Mouse (Mus musculus): ENCODE measurements around the gene Gm28048. TPM values are rescaled to one million over a fixed set of nuclear protein-coding genes. Genes with fewer than 3 reads are reported as not detected.

Gm28048 gene
- polyA plus RNA-seq, 1 experiment from 2014 or later = 14.5 TPM

DNA sequence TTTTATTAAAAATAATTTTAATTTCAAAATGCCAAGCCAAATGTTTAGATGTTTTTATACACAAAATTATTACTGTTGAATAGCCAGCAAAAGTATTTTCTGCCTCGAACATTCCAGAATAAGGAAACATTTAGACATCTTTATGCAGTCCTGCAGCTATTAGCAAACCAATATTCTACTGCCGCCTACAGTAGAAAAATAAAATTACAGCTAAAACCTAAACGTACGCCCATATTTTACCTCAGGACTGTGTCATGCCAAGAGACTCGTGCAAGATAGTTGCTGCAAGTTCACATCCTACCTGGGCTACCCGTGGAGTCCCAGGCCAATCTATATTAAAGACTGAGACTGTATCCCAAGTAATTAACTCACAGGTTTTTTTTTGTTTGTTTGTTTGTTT lies 12.4 kb downstream of the Gm28048 start:
- H3K4me3 ChIP-seq (replicated peaks; ENCODE audit: low read length) = no peak overlapping the region
- 57% methylated on average over 6 of the region's 6 CpGs for WGBS
- no peak overlapping the region for H3K27ac ChIP-seq (ENCODE audit: low read length)
- no peak overlapping the region for H3K9ac ChIP-seq (ENCODE audit: low read length)
- peaks cover 3% of the 10 kb centered on the region; the same call in 1 of the 2 replicates for H3K36me3 ChIP-seq (ENCODE audit: control insufficient read depth, insufficient read depth, low read length)
- H3K4me2 ChIP-seq (ENCODE audit: low read depth, low read length) = no peak overlapping the region
- H3K4me1 ChIP-seq (ENCODE audit: control insufficient read depth, insufficient read depth, low read length) = no peaks in the 10 kb centered on the region
- peaks cover 27% of the 10 kb centered on the region for H3K9me3 ChIP-seq (replicated peaks; ENCODE audit: control insufficient read depth, low read length)
- no peaks in the 10 kb centered on the region for H3K27me3 ChIP-seq (ENCODE audit: control insufficient read depth, insufficient read depth, low read length)
- ATAC-seq (ENCODE audit: insufficient read depth, low FRiP score) = no peak

GRCm38 (mm10) chr11:22965503-22965902 lies 16.4 kb downstream of the Gm28048 start:
- Histone ChIP-seq H3K36me3 (ENCODE audit: control insufficient read depth, insufficient read depth, low read length) (no peaks in the 10 kb centered on the region), H3K9ac (ENCODE audit: low read length) (no peak overlapping the region), H3K4me3 (replicated peaks; ENCODE audit: low read length) (no peak overlapping the region), H3K9me3 (replicated peaks; ENCODE audit: control insufficient read depth, low read length) (peaks cover 7% of the 10 kb centered on the region; the same call in 1 of the 2 replicates), H3K4me1 (ENCODE audit: control insufficient read depth, insufficient read depth, low read length) (no peaks in the 10 kb centered on the region), H3K27me3 (ENCODE audit: control insufficient read depth, insufficient read depth, low read length) (no peaks in the 10 kb centered on the region), H3K27ac (ENCODE audit: low read length) (no peak overlapping the region), H3K4me2 (ENCODE audit: low read depth, low read length) (no peak overlapping the region)
- 83% methylated on average over 4 of the region's 4 CpGs for WGBS
- ATAC-seq (ENCODE audit: insufficient read depth, low FRiP score) = no peak

DNA sequence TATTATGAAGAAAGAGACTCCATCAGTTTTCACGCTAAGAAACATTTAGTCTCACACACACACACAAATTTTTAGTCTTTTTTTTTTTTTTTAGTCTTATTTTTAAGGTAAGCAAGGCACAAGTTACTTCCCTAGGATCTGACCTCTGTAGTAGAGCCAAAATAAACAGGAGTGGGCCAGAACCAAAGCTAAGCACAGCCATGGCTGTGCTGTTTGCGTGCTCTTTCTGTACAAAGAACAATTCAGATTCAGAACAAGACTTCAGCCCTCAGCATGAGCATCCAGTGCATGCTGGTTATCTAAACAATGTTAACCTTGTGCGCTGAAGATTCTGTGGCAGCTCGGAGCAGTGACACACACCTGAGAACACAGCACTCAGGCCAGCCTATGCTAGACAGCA lies 17.5 kb downstream of the Gm28048 start:
- Histone ChIP-seq H3K4me3 (replicated peaks; ENCODE audit: low read length) (no peak overlapping the region), H3K4me1 (ENCODE audit: control insufficient read depth, insufficient read depth, low read length) (no peaks in the 10 kb centered on the region), H3K27me3 (ENCODE audit: control insufficient read depth, insufficient read depth, low read length) (no peaks in the 10 kb centered on the region), H3K9ac (ENCODE audit: low read length) (no peak overlapping the region), H3K9me3 (replicated peaks; ENCODE audit: control insufficient read depth, low read length) (peaks cover 7% of the 10 kb centered on the region; the same call in 1 of the 2 replicates), H3K36me3 (ENCODE audit: control insufficient read depth, insufficient read depth, low read length) (no peaks in the 10 kb centered on the region), H3K4me2 (ENCODE audit: low read depth, low read length) (no peak overlapping the region), H3K27ac (ENCODE audit: low read length) (no peak overlapping the region)
- ATAC-seq (ENCODE audit: insufficient read depth, low FRiP score) = no peak
- 76% methylated on average over 4 of the region's 4 CpGs for WGBS

GRCm38 (mm10) chr11:22962101-22962500 lies 19.8 kb downstream of the Gm28048 start:
- Histone ChIP-seq H3K9me3 (replicated peaks; ENCODE audit: control insufficient read depth, low read length) (no peaks in the 10 kb centered on the region; the same call in 1 of the 2 replicates), H3K27me3 (ENCODE audit: control insufficient read depth, insufficient read depth, low read length) (no peaks in the 10 kb centered on the region), H3K4me1 (ENCODE audit: control insufficient read depth, insufficient read depth, low read length) (no peaks in the 10 kb centered on the region), H3K27ac (ENCODE audit: low read length) (no peak overlapping the region), H3K4me2 (ENCODE audit: low read depth, low read length) (no peak overlapping the region), H3K4me3 (replicated peaks; ENCODE audit: low read length) (no peak overlapping the region), H3K9ac (ENCODE audit: low read length) (no peak overlapping the region), H3K36me3 (ENCODE audit: control insufficient read depth, insufficient read depth, low read length) (no peaks in the 10 kb centered on the region)
- ATAC-seq (ENCODE audit: insufficient read depth, low FRiP score) = no peak
- 88% methylated on average over 1 of the region's 1 CpGs for WGBS

DNA sequence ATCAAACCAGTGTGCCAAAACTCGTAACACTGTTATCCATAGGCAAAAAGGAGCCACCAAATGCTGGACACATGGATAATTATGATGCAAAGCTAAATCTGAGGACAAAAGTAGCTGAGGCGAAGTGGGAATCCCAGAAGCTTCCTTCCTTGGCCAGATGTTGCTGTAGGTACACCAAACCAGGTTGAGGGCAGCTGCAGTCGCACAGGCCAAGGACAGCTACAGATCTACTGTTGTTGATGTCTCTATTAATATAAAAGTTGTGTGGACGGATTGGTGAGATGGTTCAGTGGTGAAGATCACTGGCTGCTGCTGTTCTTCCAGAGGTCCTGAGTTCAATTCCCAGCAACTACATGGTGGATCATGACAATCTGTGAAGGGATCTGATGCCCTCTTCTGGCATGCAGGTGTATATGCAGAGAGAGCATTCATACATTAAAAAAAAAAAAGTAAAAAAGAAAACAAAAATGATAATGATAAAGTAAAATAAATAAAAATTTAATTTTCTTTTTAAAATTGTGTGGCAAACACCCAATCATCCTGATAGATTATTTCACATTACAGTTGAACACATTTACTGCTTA lies 24.0 kb downstream of the Gm28048 start:
- 88% methylated on average over 4 of the region's 4 CpGs for WGBS

GRCm38 (mm10) chr11:22956830-22957229 lies 25.1 kb downstream of the Gm28048 start:
- H3K27ac ChIP-seq (ENCODE audit: low read length) = no peak overlapping the region
- H3K4me1 ChIP-seq (ENCODE audit: control insufficient read depth, insufficient read depth, low read length) = no peaks in the 10 kb centered on the region
- no peaks in the 10 kb centered on the region for H3K9me3 ChIP-seq (replicated peaks; ENCODE audit: control insufficient read depth, low read length)
- H3K4me2 ChIP-seq (ENCODE audit: low read depth, low read length) = no peak overlapping the region
- H3K4me3 ChIP-seq (replicated peaks; ENCODE audit: low read length) = no peak overlapping the region
- H3K36me3 ChIP-seq (ENCODE audit: control insufficient read depth, insufficient read depth, low read length) = 0 out of 2 replicates have a peak, but pooled peaks cover 2% of the 10 kb centered on the region
- ATAC-seq (ENCODE audit: insufficient read depth, low FRiP score) = peak; percentile 69
- no peak overlapping the region for H3K9ac ChIP-seq (ENCODE audit: low read length)
- H3K27me3 ChIP-seq (ENCODE audit: control insufficient read depth, insufficient read depth, low read length) = no peaks in the 10 kb centered on the region
- 75% methylated on average over 4 of the region's 4 CpGs for WGBS

More for the DNA sequence above, 24.0 kb downstream of the Gm28048 start:
- no peak overlapping the region for H3K4me2 ChIP-seq (ENCODE audit: low read depth, low read length)
- H3K27ac ChIP-seq (ENCODE audit: low read length) = no peak overlapping the region
- no peak for ATAC-seq (ENCODE audit: insufficient read depth, low FRiP score)
- H3K9me3 ChIP-seq (replicated peaks; ENCODE audit: control insufficient read depth, low read length) = no peaks in the 10 kb centered on the region
- H3K9ac ChIP-seq (ENCODE audit: low read length) = no peak overlapping the region
- H3K4me1 ChIP-seq (ENCODE audit: control insufficient read depth, insufficient read depth, low read length) = no peaks in the 10 kb centered on the region
- H3K27me3 ChIP-seq (ENCODE audit: control insufficient read depth, insufficient read depth, low read length) = no peaks in the 10 kb centered on the region
- 0 out of 2 replicates have a peak, but pooled peaks cover 2% of the 10 kb centered on the region for H3K36me3 ChIP-seq (ENCODE audit: control insufficient read depth, insufficient read depth, low read length)
- H3K4me3 ChIP-seq (replicated peaks; ENCODE audit: low read length) = no peak overlapping the region

DNA sequence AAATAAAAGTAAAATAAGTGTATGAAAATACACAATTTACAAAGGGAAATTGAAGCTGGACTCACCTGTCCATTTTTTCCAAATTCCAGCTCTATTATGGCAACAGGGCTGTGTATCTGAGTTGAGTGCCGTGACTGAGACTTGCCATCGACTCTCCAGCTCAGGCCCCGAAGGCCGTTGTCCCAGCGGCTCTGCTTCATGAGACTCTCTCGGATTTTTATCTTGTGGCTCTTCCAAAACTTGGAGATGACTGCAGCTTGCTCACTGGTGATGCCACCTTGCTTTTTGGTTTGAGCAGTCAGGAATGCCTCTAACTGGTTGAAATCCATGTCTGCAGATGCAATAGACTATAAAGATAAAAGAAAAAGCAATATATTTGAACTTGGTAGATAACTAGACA lies 25.5 kb downstream of the Gm28048 start:
- no peaks in the 10 kb centered on the region for H3K27me3 ChIP-seq (ENCODE audit: control insufficient read depth, insufficient read depth, low read length)
- no peak overlapping the region for H3K9ac ChIP-seq (ENCODE audit: low read length)
- 0 out of 2 replicates have a peak, but pooled peaks cover 2% of the 10 kb centered on the region for H3K36me3 ChIP-seq (ENCODE audit: control insufficient read depth, insufficient read depth, low read length)
- H3K4me3 ChIP-seq (replicated peaks; ENCODE audit: low read length) = no peak overlapping the region
- WGBS = 95% methylated on average over 6 of the region's 6 CpGs
- H3K4me1 ChIP-seq (ENCODE audit: control insufficient read depth, insufficient read depth, low read length) = no peaks in the 10 kb centered on the region
- ATAC-seq (ENCODE audit: insufficient read depth, low FRiP score) = no peak
- H3K4me2 ChIP-seq (ENCODE audit: low read depth, low read length) = no peak overlapping the region
- no peak overlapping the region for H3K27ac ChIP-seq (ENCODE audit: low read length)
- no peaks in the 10 kb centered on the region for H3K9me3 ChIP-seq (replicated peaks; ENCODE audit: control insufficient read depth, low read length)

DNA sequence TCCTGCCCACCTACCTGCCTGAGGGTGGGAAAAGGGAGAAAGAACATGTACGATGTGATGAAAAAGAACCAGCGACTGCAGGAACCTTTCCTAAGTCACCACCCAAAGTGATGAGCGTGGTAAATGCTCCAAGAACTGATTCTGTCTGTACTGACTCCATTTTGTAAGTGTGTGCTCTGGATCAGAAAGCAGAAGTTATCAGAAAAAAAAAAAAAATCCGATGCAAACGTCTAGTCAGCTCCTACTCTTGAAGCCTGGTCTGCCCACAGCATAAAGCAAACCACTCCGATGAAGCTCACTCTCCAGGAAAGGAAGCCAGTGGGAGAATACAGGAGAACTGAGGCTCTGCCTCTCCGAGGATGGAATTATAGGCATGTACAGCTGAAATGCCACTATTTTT lies 29.2 kb downstream of the Gm28048 start:
- Histone ChIP-seq H3K27me3 (ENCODE audit: control insufficient read depth, insufficient read depth, low read length) (no peaks in the 10 kb centered on the region), H3K4me2 (ENCODE audit: low read depth, low read length) (no peak overlapping the region), H3K9ac (ENCODE audit: low read length) (no peak overlapping the region), H3K36me3 (ENCODE audit: control insufficient read depth, insufficient read depth, low read length) (0 out of 2 replicates have a peak, but pooled peaks cover 2% of the 10 kb centered on the region), H3K4me1 (ENCODE audit: control insufficient read depth, insufficient read depth, low read length) (no peaks in the 10 kb centered on the region), H3K27ac (ENCODE audit: low read length) (no peak overlapping the region), H3K4me3 (replicated peaks; ENCODE audit: low read length) (no peak overlapping the region), H3K9me3 (replicated peaks; ENCODE audit: control insufficient read depth, low read length) (no peaks in the 10 kb centered on the region)
- 81% methylated on average over 7 of the region's 7 CpGs for WGBS
- ATAC-seq (ENCODE audit: insufficient read depth, low FRiP score) = no peak

GRCm38 (mm10) chr11:22950131-22950530 lies 31.8 kb downstream of the Gm28048 start:
- 88% methylated on average over 6 of the region's 6 CpGs for WGBS
- H3K27ac ChIP-seq (ENCODE audit: low read length) = no peak overlapping the region

More at GRCm38 (mm10) chr11:22950131-22950530, 31.8 kb downstream of the Gm28048 start:
- no peak for ATAC-seq (ENCODE audit: insufficient read depth, low FRiP score)
- no peaks in the 10 kb centered on the region for H3K4me1 ChIP-seq (ENCODE audit: control insufficient read depth, insufficient read depth, low read length)
- no peak overlapping the region for H3K9ac ChIP-seq (ENCODE audit: low read length)
- no peaks in the 10 kb centered on the region for H3K9me3 ChIP-seq (replicated peaks; ENCODE audit: control insufficient read depth, low read length)
- no peak overlapping the region for H3K4me3 ChIP-seq (replicated peaks; ENCODE audit: low read length)
- no peaks in the 10 kb centered on the region for H3K36me3 ChIP-seq (ENCODE audit: control insufficient read depth, insufficient read depth, low read length)
- no peak overlapping the region for H3K4me2 ChIP-seq (ENCODE audit: low read depth, low read length)
- H3K27me3 ChIP-seq (ENCODE audit: control insufficient read depth, insufficient read depth, low read length) = no peaks in the 10 kb centered on the region

Measured in stomach, embryonic 16.5 days (tissue).